Mouse (Mus musculus): Measurements from ENCODE around the gene Rgs13.
"Not testable (repeated sequence)": the region's sequence is repeated elsewhere in the genome, so short reads cannot be mapped to it uniquely, and the experiment has no call there.

Gene Rgs13

GRCm38 (mm10) chr1:144151401-144152183, 25.6 kb downstream of the Rgs13 start:
- no peak for DNase-seq

GRCm38 (mm10) chr1:144149997-144150396, 27.2 kb downstream of the Rgs13 start:
- DNase-seq: no peak

- DNase-seq: not testable (repeated sequence)
Measured at GRCm38 (mm10) chr1:144141398-144141797, 35.8 kb downstream of the Rgs13 start.

- DNase-seq: no peak
Measured at GRCm38 (mm10) chr1:144139847-144140246, 37.3 kb downstream of the Rgs13 start.

- DNase-seq: no peak
Measured at GRCm38 (mm10) chr1:144127965-144128364, 49.2 kb downstream of the Rgs13 start.

- DNase-seq: no peak
Measured at GRCm38 (mm10) chr1:144120042-144120441, 57.1 kb downstream of the Rgs13 start.

- DNase-seq: peak; percentile 3 to 49
Measured at GRCm38 (mm10) chr1:144119456-144119855, 57.7 kb downstream of the Rgs13 start.

- DNase-seq: no peak
Measured at GRCm38 (mm10) chr1:144115848-144116727, 61.1 kb downstream of the Rgs13 start.

- DNase-seq: peak; percentile 60 to 72
Measured at GRCm38 (mm10) chr1:144113438-144114074, 63.6 kb downstream of the Rgs13 start.

GRCm38 (mm10) chr1:144112946-144113345, 64.2 kb downstream of the Rgs13 start:
- DNase-seq: no peak

- DNase-seq: no peak
Measured at GRCm38 (mm10) chr1:144098587-144099258, 78.4 kb downstream of the Rgs13 start.

GRCm38 (mm10) chr1:144090410-144090809, 86.8 kb downstream of the Rgs13 start:
- no peak for DNase-seq
